Mouse (Mus musculus) left cerebral cortex, postnatal 4 days (tissue): Measurements from ENCODE around the gene Nbas. TPM values are rescaled to one million over a fixed set of nuclear protein-coding genes. Genes with fewer than 3 reads are reported as not detected.

Experiments used
- DNase-seq: peaks from one replicate; pipeline ENCODE4 v3.0.0-alpha.2; 2022
- intact Hi-C: fragments of 180-260 bp; cut with DNase I; formaldehyde crosslinking; loops from one replicate; pipeline ENCODE4 v1.15.1; 2025
- total RNA-seq, 2 experiments: library from RNA; stranded (reverse); gene quantifications; 2 replicates each; pipeline ENCODE4 v1.2.3; 2021

The Nbas gene
- total RNA-seq, 2 experiments from 2014 or later, result 33.9 to 37.2 TPM

DNA sequence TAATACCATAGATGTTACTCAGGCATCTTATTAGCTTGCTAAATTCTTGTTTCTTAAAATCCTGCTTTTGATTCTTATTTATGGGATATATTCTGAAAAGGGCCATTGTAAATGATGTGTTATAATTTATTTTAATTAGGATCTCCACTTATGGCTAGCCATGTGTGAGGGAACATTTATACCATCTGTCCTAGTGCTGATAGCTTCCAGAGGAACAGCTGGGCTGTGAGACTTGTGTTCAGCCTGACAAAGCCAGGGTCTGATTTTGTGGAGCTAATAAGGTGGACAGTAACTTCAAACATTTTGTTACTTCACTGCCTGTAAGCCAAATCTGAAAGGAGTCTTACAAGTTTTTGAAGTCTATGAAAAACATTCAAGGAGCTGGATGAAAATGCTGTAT is 113.1 kb downstream of the Nbas start:
- intact Hi-C loops, result no loop called here
- DNase-seq, result no peak

DNA sequence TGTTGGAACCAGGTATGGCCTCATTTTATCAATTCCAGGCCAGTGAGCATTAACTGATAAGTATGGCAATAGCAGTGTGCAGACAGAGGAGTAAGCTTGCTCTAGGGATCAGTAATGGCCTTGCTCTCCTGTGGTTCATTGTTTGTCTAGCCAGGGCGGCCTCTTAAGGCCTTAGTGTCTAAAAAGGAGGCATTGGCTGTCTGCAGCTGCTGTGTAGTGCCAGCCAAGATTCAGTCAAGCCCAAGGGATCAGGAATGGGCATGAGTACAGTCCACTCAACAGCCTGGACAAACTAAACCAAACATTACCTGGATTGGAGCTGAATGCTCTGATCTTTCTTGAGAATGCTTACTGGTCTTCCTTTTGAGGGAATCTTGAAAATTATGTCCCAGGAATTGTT is 120.7 kb downstream of the Nbas start:
- DNase-seq, result peak; percentile 5
- intact Hi-C loops, result no loop called here

DNA sequence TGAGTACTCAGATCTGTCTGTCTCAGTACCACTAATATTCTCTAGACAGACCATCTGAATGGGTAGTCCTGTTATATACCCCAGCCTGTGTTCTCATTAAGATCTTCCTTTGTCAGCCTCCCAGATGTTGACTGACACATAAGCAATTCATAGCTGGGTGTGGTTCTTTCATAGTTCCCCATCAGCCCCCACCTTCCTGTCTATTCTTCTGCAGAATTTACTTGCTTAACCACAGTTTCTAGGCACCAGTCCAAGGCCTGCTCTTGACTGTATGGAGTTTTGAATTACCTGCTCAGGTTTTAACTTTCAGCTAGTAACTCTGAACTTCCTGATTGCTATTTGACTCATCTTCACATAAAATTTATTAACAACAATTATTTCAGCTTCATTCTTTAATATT is 141.3 kb downstream of the Nbas start:
- intact Hi-C loops, result no loop called here
- DNase-seq, result no peak

DNA sequence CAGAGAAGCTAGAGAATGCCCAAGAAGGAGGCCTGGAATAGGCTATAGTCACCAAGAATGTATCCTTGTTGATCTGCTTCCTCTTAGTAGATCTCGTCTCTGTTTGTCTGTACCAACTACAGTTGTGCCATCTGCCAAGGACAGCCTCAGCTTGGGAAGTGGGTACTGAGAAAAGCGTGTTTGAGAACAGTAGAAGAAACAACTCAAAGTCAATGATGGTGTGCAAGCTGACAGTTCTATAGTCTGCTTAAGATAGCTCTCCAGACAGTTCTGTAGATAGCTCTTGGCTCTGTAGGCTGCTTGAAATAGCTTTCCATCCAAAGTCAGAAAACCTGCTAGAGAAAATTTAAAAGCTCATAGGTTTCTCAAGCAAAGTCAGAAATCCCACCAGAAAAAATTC is 149.7 kb downstream of the Nbas start:
- DNase-seq, result no peak
- intact Hi-C loops, result no loop called here

DNA sequence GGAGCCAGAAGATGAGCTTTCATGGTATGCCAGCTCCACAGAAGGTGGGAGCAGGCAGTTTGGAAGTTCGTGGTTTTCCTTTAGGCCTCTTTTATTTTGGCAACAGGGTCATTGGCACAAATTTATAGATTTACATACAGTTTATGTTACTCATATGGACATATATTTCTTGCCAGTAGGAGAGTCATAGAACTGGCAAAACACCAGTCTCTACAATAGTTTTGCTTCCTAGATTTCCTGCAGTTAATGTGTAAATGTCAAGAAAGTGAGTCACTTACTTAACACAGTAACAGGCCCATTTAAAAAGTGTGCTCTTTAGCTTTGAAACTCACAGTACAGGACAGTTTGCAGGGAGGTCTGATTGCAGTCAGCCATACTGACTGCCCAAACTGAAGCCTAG is 161.3 kb downstream of the Nbas start:
- no peak for DNase-seq

DNA sequence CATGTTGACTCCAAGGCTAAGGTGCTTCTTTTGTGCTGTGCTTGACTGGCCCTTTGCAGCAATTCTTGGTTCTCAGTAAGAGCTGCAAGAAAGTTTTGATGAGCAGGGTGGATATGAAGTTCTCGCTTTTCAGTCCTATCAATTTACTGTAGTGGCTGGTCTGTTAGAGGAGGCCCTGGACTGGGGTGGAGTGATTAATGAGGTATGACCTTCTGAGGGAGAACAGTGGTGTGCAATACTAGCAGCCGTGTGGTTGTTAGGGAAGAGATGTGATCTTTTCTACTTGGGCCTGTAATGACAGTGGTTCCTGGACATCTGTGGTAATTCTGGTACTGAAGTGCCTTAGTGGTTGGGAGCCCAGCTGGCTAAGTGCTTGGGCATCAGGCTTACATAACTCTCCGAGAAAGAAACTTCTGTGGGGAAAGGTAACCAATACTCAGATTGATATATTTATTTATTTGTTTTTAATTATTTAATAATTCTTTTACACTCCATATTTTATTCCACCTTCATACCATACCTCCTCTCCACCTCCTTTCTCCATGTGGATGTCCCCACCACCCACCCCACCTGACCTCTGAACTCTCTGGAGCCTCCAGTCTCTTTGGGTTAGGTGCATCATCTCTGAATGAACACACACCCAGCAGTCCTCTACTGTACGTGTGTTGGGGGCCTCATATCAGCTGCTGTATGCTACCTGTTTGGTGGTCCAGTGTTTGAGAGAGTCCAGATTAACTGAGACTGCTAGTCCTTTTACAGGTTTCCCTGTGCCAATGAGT is 175.9 kb downstream of the Nbas start:
- DNase-seq, result no peak
- intact Hi-C loops, result no loop called here

More for the DNA sequence above, 161.3 kb downstream of the Nbas start:
- intact Hi-C loops, result no loop called here

DNA sequence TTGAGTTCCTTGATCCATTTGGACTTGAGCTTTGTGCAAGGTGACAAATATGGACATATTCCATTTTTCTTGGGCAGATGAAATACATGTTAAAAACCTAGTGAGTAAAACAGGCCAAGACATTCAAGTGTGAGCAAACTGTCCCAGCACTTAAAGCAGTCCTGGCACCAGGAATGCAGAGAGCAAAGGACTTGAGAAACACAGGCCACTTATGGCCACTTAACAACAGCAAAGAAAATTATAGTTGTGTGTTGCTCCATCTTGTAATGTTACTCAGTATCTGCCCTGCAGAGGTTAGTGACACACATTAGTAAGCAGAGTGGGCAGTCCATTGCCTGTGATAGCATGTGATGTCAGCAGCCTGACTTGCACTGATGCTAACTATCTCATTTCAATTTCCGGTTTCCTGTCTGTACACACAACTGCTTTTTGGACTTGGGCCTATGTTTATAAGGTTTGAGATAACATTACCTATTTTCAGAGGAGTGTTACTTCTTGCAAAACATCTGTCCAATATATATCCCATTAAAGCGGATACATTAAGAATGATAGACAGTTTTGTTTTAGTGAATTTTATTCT is 176.6 kb downstream of the Nbas start:
- intact Hi-C loops, result no loop called here
- no peak for DNase-seq

DNA sequence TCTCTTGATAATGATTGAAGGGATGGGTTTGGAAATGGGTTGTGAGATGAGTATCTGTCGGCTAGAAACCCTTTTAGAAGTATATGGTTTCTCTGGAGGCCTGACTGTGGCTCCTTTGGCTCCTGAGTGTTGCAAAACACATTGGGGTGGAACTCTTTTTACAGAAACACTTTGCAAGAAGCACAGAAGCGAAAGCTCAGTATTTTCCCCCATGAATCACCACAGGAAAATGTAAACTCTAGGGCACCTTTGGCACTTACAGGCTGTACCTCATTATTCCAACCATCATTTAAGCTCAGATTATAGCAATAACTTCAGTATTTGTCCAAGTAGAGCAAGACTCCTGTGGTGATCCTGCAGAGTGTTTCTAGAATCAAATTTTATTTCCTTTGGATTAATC is 180.0 kb downstream of the Nbas start:
- intact Hi-C loops, result no loop called here
- no peak for DNase-seq

DNA sequence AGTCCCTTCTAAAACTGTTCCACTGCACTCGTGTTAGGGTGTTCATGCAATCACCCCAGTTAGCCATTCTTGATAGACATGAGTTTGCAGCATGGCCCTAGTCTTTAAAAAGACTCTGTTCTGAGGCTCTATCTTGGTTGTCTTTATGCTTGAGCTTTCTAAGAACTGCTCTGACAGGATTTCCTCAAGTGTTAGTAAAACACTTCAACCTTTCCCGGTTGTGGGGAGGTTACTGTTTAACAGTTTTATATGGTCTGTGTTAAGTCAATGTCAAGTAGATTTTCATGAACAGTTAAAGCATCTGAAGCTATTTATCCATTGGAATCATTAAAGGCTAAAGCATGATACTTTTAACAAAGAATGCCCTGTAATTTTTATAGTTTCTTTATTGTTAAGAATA is 183.1 kb downstream of the Nbas start:
- DNase-seq, result no peak

DNA sequence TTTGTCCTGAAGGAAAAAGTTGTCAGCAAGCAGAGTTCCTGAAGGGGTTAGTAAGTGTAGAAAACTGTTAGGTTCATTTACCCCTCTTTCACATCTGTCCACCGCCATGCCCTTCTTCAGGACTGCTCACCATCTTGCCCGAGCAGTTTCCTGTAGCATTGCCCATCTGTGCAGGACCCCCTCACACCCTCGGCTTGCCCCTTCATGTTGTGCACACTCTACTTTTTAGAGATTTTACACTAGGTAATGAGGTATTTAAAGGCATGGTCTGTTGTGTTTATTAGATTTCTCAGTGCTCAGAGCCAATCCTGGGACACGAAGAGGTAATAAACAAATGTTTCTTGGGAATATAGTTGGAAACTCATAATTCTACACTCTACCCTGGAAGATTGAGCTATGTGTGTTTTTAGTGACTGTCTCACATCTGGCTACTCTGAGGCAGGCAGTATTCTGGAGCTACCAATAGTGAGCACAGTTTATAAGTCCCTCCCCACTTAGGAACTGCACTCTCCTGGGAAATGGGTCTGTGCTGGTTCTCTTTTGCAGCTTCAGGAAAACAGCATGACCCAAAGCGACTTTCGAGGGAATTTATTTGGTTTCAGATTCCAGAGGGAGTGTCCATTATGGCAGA is 191.4 kb downstream of the Nbas start:
- no peak for DNase-seq
- intact Hi-C loops, result no loop called here

More for the DNA sequence above, 183.1 kb downstream of the Nbas start:
- intact Hi-C loops, result no loop called here

DNA sequence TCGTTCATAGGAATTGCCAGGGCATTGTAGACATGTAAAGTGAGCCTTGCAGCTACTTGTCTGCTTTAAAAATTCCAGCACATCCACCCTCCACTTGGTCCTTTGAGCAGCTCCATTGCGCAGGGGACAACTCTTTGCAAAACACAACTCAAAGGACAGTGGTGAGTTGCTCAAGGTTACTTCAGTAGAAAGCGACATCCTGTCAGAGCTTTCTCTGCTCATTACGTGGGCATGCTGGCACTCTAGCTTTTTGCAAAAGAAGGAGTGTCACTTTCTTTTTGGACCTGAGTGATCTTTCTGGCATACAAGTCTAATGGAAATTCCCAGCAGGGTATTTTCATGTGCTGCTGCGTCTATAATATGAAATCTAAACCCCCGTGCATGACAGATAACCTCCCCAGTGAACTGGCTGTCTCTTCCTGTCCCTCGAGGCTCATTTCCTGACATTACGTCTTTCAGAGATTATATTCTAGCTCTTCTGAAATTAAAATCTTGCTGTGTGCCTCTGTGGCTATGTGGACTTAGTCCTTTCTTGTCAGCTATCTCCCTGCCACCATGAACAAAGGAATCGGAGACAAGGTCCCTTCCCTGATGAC is 192.7 kb downstream of the Nbas start:
- intact Hi-C loops, result no loop called here
- DNase-seq, result no peak

DNA sequence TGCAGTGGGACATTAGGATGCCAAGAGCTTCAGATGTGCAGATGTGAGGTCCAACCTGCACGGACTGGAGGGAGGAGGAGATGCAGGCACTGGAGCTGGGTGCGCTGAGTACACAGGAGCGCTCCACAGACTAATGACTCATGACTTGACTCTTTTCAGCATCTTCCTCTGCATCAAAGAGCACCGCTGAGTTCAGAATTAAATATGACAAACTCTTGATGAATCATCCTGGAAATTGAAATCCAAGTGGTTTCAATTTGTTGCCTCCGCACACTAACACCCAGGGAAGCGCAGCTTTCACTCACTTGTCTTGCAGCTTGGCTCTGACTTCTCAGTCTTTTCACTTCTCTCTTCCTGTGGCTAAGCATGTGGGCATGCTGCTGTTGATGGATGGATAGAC is 193.5 kb downstream of the Nbas start:
- intact Hi-C loops, result no loop called here
- DNase-seq, result no peak

DNA sequence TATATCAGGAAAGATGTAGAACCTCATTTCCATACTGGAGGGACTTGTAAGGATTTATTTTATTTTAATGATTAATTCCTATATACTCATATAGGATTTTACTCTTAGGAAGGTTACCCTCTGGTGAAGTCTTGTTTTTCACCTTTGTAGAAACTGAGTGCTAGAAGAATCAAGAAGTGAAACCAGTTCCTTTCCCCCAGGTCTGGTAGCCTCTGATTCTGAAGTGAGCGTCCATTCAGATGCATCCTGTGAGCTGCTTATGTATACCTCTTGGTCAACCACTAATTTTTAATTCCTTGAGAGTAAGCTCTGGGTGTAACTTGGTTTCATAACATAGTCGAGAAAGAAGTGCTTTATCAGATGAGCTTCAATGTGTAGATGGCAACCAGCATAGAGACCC is 196.6 kb downstream of the Nbas start:
- no peak for DNase-seq
- intact Hi-C loops, result no loop called here

DNA sequence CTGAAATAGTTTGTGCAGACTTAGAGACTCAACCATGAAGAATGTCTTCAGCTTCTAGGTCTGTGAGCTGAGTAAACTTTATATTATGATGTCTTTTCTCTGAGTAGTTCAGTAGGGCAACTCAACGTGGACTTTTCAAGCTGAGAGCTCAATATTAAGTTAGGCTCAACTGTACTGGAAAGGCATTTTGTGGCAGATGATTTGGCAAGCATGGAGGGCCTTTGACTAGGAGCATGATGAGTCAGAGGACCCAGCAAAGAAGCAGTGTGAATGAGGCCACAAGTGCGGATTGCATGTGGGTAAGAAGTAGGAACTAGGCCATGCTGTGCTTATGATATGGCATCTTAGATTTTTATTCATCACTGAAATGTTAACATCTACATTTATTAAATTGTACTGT is 205.9 kb downstream of the Nbas start:
- intact Hi-C loops, result no loop called here
- no peak for DNase-seq

DNA sequence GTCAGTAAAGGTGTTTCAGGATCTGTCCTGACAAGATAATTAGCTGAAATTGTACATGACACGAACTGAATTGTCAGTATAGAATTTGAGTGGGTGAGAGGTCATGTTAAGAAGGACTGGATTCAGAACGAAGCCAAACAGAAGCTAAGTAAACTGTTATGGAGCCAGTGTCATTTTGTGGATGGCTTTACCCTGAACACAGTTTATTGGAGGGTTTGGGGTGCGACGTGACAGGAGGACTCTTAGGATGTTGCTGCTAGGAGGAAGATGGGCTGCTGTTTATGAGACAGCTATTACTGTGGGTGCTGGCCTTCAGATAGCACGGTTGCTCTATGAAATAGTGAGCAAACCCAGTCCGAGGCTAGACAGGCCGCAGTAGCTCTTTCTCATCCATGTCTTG is 210.2 kb downstream of the Nbas start:
- intact Hi-C loops, result no loop called here
- DNase-seq, result no peak

DNA sequence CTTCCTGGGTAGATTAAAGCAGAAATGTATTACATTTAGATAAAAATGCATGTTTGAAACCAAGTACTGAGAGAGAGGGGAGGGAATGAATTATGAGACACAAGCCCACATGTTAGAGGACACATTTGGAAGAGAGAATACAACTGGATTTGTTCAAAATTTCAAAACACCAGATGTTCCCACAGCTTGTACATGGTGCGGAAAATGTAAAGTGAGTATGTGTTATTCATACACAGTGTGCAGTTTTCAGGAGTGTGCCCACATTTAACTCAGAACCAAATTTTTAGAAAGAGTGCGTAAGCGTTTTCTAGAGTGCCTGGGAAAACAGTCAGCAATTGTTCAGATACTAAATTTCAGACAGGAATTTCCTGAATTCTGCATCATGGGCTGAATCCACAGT is 217.3 kb downstream of the Nbas start:
- no peak for DNase-seq

DNA sequence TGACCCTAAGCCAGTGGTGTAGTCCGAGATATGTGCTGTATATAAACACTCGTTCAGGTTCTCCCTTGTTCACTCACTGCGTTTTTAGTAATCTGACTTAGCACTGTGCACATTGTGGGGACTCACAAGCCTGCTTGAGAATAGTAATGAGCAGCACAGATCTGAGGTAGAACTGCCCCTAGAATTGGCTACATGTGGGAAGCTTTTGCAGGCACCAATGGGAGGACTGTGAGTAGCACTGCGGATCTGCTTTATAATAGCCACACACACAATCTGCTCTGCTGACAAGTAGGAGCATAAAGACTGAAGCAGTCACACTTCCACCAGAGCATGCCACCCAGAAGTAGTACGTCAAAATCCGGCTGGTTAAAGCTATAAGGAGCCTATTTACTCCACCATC is 228.3 kb downstream of the Nbas start:
- no peak for DNase-seq
- intact Hi-C loops, result no loop called here

More for the DNA sequence above, 217.3 kb downstream of the Nbas start:
- intact Hi-C loops, result no loop called here

DNA sequence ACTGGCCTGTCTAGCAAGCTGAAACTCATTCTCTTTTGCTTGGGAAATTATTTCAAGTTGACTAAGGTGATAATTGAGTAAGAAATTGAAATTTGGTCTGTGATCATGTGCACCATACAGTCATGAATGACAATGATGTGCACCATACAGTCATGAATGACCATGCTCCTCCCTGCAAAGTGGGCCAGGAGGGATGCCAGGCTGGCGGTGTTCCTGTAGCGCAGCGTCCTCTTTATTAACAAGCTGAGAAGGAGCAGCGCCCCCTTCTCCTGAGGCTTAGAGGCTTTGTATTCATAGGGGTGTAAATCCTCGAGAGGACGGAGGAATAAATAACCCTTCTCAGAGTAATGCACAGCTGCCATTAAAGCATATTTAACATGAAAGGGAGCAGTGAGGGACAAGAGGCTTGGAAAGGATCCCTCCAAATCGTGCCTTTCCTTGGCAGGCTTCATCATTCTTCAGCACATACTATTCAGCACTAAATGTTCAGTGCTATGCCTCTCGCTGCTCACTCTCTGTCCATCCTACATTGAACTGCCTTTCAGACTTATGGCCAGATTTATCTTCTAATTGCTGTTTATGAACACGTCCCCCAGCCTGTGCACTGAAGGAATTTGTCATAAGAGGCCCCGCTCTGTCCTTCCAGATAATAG is 230.4 kb downstream of the Nbas start:
- peak; percentile 11 for DNase-seq
- intact Hi-C loops, result no loop called here

DNA sequence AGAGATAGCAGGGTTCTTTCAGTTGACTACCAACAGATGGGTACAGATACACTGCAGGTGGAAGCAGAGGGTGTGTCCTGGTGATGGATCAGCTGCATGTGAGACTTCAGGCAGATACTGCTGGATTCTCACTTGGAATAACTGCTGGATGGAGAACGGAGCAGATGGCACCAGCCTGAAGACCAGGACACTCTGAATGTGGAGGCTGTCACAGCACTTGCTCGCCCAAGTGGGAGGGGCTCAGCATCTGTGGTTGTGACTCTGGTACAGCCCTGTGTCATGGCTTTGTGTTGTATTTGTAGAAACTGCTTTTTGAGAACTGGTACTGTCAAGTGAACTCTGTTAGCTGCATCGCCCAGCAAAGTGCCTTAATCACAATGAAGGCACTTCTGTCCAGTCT is 231.3 kb downstream of the Nbas start:
- intact Hi-C loops, result no loop called here
- DNase-seq, result no peak

DNA sequence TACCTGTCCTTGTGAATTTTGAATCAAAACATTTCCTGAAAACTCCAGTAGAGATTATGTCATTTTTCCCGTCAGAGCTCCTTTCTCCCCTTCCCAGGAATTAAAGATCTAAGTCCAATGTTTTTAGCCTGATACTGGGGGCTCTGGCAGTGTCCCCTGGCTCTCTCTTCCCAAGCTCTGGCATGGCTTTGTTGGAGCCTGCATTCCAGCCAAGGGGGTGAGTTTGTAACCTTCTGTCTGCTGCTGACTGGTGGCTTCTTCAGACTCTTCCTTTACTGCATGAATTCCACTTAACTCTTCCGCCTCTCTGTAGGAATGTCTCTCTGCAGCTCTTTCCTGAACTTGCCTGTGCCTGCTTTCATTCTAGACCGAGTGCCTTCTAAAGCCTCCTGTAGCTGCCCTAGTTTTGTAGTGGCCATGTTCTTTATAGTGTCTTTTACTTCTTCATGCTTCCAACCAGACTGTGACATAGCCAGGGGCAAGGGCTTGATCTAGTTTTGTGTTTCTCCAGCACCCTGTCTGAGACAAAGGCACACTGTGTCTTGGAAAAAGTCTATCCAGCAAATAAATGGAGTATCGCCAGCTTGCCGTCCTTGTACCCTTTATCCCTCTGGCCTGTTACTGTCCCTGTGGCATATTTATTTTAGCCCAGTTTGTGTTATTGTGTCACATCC is 236.0 kb downstream of the Nbas start:
- DNase-seq, result no peak
- intact Hi-C loops, result no loop called here

DNA sequence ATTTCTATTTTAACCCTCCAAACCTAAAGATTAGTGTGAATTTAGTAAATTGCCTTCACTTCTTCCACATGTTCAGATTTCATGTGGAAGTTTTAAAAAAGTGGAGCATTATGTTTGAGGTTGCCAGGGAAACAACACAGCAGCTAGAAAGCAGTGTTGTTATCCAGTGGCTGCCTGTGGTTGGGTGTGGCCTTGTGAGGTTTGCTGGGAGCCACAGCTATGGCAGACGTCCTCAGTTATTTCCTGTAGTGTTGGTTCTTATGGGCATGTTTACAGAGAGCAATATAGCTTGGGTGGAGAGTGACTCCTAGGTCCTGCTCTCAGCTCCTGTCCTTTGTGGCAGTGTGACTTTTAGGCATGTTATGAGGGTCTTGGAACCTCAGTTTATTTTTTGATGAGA is 249.1 kb downstream of the Nbas start:
- intact Hi-C loops, result no loop called here

More for the DNA sequence above, 249.1 kb downstream of the Nbas start:
- no peak for DNase-seq
